Comparison of ENCODE assay signal across 8 mouse cellular contexts in genomic region chr1:130422664-130423111, GRCm38 (mm10). TPM values are rescaled to one million over a fixed set of nuclear protein-coding genes. Genes with fewer than 3 reads are reported as not detected.
DNase-seq lines count a peak whose midpoint lies in the region; ATAC-seq lines count a peak whose summit lies in the region.
"Had no signal": no experiment of that assay in that cellular context is flagged by ENCODE, and none has a peak within 500 bp of the region (broad histone marks: within the 10 kb centered on the region; RNA-seq: fewer than 3 reads in every experiment).

TSS of gene Cd55b (minus strand) at chr1:130423009.

- WGBS in midbrain, embryonic 12.5 days = 65% methylated on average over 18 of the region's 18 CpGs
- 62% methylated on average over 18 of the region's 18 CpGs for WGBS in midbrain, embryonic 10.5 days
- 38% methylated on average over 18 of the region's 18 CpGs for WGBS in heart, embryonic 15.5 days

- no peak within 1 kb of the TSS for H3K4me3 ChIP-seq in midbrain, embryonic 12.5 days
- no peak within 1 kb of the TSS for H3K4me3 ChIP-seq in midbrain, embryonic 10.5 days
- peak within 1 kb of the TSS; percentile 15; the same call in 1 of the 2 replicates for H3K4me3 ChIP-seq in heart, embryonic 15.5 days
- H3K4me3 ChIP-seq: liver, embryonic 15.5 days had no signal

- H3K9me3 ChIP-seq in midbrain, embryonic 12.5 days = no peaks in the 10 kb centered on the region
- no peaks in the 10 kb centered on the region for H3K9me3 ChIP-seq in midbrain, embryonic 10.5 days (replicated peaks)
- no peaks in the 10 kb centered on the region for H3K9me3 ChIP-seq in heart, embryonic 15.5 days (replicated peaks)
- H3K9me3 ChIP-seq: liver, embryonic 15.5 days had no signal

- H3K36me3 ChIP-seq in midbrain, embryonic 12.5 days = no peaks in the 10 kb centered on the region
- H3K36me3 ChIP-seq in midbrain, embryonic 10.5 days = no peaks in the 10 kb centered on the region
- H3K36me3 ChIP-seq in heart, embryonic 15.5 days = no peaks in the 10 kb centered on the region
- H3K36me3 ChIP-seq: liver, embryonic 15.5 days had no signal

- H3K4me2 ChIP-seq in midbrain, embryonic 12.5 days (replicated peaks) = no peak within 1 kb of the TSS
- H3K4me2 ChIP-seq in heart, embryonic 15.5 days = peak within 1 kb of the TSS; percentile 40; the same call in 1 of the 2 replicates
- H3K4me2 ChIP-seq: liver, embryonic 15.5 days had no signal

- no peak within 1 kb of the TSS for H3K9ac ChIP-seq in midbrain, embryonic 12.5 days (replicated peaks)
- no peak within 1 kb of the TSS for H3K9ac ChIP-seq in heart, embryonic 15.5 days
- H3K9ac ChIP-seq: liver, embryonic 15.5 days had no signal

- H3K27me3 ChIP-seq in midbrain, embryonic 12.5 days = no peaks in the 10 kb centered on the region
- no peaks in the 10 kb centered on the region for H3K27me3 ChIP-seq in midbrain, embryonic 10.5 days (ENCODE audit: low read depth, poor library complexity, severe bottlenecking)
- H3K27me3 ChIP-seq in heart, embryonic 15.5 days = no peaks in the 10 kb centered on the region
- H3K27me3 ChIP-seq: liver, embryonic 15.5 days had no signal

- no peak within 1 kb of the TSS for H3K27ac ChIP-seq in midbrain, embryonic 12.5 days (replicated peaks)
- no peak within 1 kb of the TSS for H3K27ac ChIP-seq in midbrain, embryonic 10.5 days (replicated peaks)
- no peak within 1 kb of the TSS for H3K27ac ChIP-seq in heart, embryonic 15.5 days
- H3K27ac ChIP-seq: liver, embryonic 15.5 days had no signal

- DNase-seq in midbrain, embryonic 10.5 days (ENCODE audit: low spot score) = no peak
- peak; percentile 35 to 60 for DNase-seq in cerebellum, postnatal 4 days (ENCODE audit: low spot score in 2 of 2)
- DNase-seq in layer of hippocampus, adult 8-10 months (ENCODE audit: low spot score in 2 of 2) = peak; percentile 8 to 35
- DNase-seq in lung, postnatal 36 days = peak; percentile 45
- no peak for DNase-seq in urinary bladder, adult 2 months (ENCODE audit: low spot score)

- 0 out of 2 replicates have a peak, but pooled peaks have one; percentile 38 for ATAC-seq in midbrain, embryonic 12.5 days (ENCODE audit: low FRiP score, low read depth)
- ATAC-seq in heart, embryonic 15.5 days (replicated peaks; ENCODE audit: insufficient number of reproducible peaks, insufficient read depth, low FRiP score, low read depth) = peak; percentile 50; the same call in 1 of the 2 replicates

- H3K4me1 ChIP-seq in midbrain, embryonic 12.5 days = 0 out of 2 replicates have a peak, but pooled peaks cover 2% of the 10 kb centered on the region
- no peaks in the 10 kb centered on the region for H3K4me1 ChIP-seq in midbrain, embryonic 10.5 days
- peaks cover 7% of the 10 kb centered on the region for H3K4me1 ChIP-seq in heart, embryonic 15.5 days (replicated peaks)
- H3K4me1 ChIP-seq: liver, embryonic 15.5 days had no signal

RNA-seq across cellular contexts. Expression of gene Cd55b, which starts in this region (rescaled TPM):
- not detected in 2 replicates for polyA plus RNA-seq in midbrain, embryonic 12.5 days (2016; fragmentation: Nextera tagmentation; extraction: Ambion mirVana)
- not detected in 2 replicates for polyA plus RNA-seq in midbrain, embryonic 10.5 days (2016; fragmentation: Nextera tagmentation; extraction: Ambion mirVana)
- polyA plus RNA-seq in heart, embryonic 15.5 days (2015; fragmentation: Nextera tagmentation; extraction: Ambion mirVana) = not detected in 2 replicates
- total RNA-seq in layer of hippocampus, adult 8-10 months (2022) = not detected
- not detected in 2 replicates for polyA plus RNA-seq in urinary bladder, adult 2 months (2012; rRNA removed)
- polyA plus RNA-seq: liver, embryonic 15.5 days had no signal

Comparison
In these comparisons a context has a peak if more than half of its experiments do, and no peak if none do; other contexts are left out.
1. Peak in ATAC-seq in midbrain, embryonic 12.5 days; RNA of the gene not detected or under 1 TPM.
2. Peak in ATAC-seq, H3K4me3 ChIP-seq and H3K4me2 ChIP-seq in heart, embryonic 15.5 days; RNA of the gene not detected or under 1 TPM.
3. Peak in DNase-seq in layer of hippocampus, adult 8-10 months; RNA of the gene not detected or under 1 TPM.
4. DNase-seq: peak in cerebellum, postnatal 4 days (2 of 2) and lung, postnatal 36 days (single experiment); none in midbrain, embryonic 10.5 days (single experiment) and urinary bladder, adult 2 months (single experiment).